Mouse (Mus musculus) liver, postnatal 0 days (tissue): ENCODE measurements around the gene Grsf1.

Experiments
- CTCF ChIP-seq: sonication (generic); IDR thresholded peaks from 2 replicates; pipeline ENCODE4 v1.5.1; 2016; ENCODE audit warnings: antibody characterized with exemption, low read depth
- EP300 ChIP-seq: IDR thresholded peaks from 2 replicates; pipeline ENCODE4 v1.6.1; 2016; ENCODE audit warnings: antibody characterized with exemption, low read depth, mild to moderate bottlenecking

DNA sequence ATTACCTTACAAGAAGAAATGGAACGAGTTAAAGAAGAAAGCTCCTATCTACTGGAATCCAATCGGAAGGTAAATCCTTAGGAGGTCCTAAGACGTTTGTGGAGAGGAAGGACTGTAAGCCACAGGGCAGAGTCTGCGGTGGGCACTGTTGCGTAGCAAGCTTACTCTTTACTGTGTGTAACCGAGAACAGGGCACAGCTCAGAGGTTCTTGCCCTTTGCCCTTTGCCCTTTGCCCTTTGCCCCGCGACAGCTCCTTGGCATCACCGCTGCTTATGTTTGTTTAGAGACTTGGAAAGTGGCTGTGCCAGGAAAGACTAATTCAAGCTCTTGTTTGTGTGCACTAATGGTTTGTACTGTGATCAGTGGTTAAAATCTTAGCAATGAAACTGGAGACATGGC lies 43.5 kb downstream of the Grsf1 start:
- TF ChIP-seq CTCF (no peak), EP300 (no peak)
